Mouse (Mus musculus): ENCODE measurements at regions not wholly inside any gene's neighbourhood (a gene's known extent, or its start where the extent isn't known, plus 50 kb on each side); places are given as distances from the start of the nearest gene placed in this dataset.

- Histone ChIP-seq H3K4me2 (peak overlapping the region; percentile 96), H3K27ac (peak overlapping the region; percentile 99), H3K4me3 (peak overlapping the region; percentile 75), H3K27me3 (no peaks in the 10 kb centered on the region), H3K9me3 (replicated peaks) (no peaks in the 10 kb centered on the region), H3K9ac (peak overlapping the region; percentile 99), H3K4me1 (peaks cover 41% of the 10 kb centered on the region), H3K36me3 (ENCODE audit: poor library complexity, severe bottlenecking) (peaks cover 2% of the 10 kb centered on the region; the same call in 1 of the 2 replicates)
- WGBS: 0% methylated on average over 9 of the region's 9 CpGs
- ATAC-seq: peak; percentile 62
These were observed 158.6 kb upstream of the Cypt12 start for GRCm38 (mm10) chr3:17789454-17790196.

- Histone ChIP-seq H3K27ac (peak overlapping the region; percentile 99), H3K4me3 (peak overlapping the region; percentile 75), H3K9ac (peak overlapping the region; percentile 99), H3K9me3 (replicated peaks) (no peaks in the 10 kb centered on the region), H3K36me3 (ENCODE audit: poor library complexity, severe bottlenecking) (peaks cover 9% of the 10 kb centered on the region), H3K4me2 (peak overlapping the region; percentile 96), H3K27me3 (no peaks in the 10 kb centered on the region), H3K4me1 (peaks cover 45% of the 10 kb centered on the region)
- ATAC-seq: peak; percentile 14
- 2% methylated on average over 14 of the region's 14 CpGs for WGBS
These were observed 157.9 kb upstream of the Cypt12 start for GRCm38 (mm10) chr3:17790331-17790730.

GRCm38 (mm10) chr3:17790816-17791215 is 157.4 kb upstream of the Cypt12 start:
- WGBS: under 1% methylated on average over 12 of the region's 12 CpGs
- H3K4me2 ChIP-seq: peak overlapping the region; percentile 96
- H3K27ac ChIP-seq: peak overlapping the region; percentile 99
- no peak for ATAC-seq
- H3K27me3 ChIP-seq: no peaks in the 10 kb centered on the region
- H3K4me3 ChIP-seq: peak overlapping the region; percentile 75
- peaks cover 45% of the 10 kb centered on the region for H3K4me1 ChIP-seq
- no peaks in the 10 kb centered on the region for H3K9me3 ChIP-seq (replicated peaks)
- H3K36me3 ChIP-seq (ENCODE audit: poor library complexity, severe bottlenecking): peaks cover 14% of the 10 kb centered on the region
- peak overlapping the region; percentile 99 for H3K9ac ChIP-seq

GRCm38 (mm10) chr3:17791381-17792320 is 156.6 kb upstream of the Cypt12 start:
- WGBS: 15% methylated on average over 8 of the region's 8 CpGs
- no peak for ATAC-seq
- Histone ChIP-seq H3K4me3 (peak overlapping the region; percentile 75), H3K36me3 (ENCODE audit: poor library complexity, severe bottlenecking) (peaks cover 21% of the 10 kb centered on the region), H3K4me1 (peaks cover 45% of the 10 kb centered on the region), H3K4me2 (peak overlapping the region; percentile 96), H3K9ac (peak overlapping the region; percentile 99), H3K27ac (peak overlapping the region; percentile 99), H3K9me3 (replicated peaks) (no peaks in the 10 kb centered on the region), H3K27me3 (no peaks in the 10 kb centered on the region)

- Histone ChIP-seq H3K4me1 (peaks cover 39% of the 10 kb centered on the region), H3K9ac (peak overlapping the region; percentile 99), H3K27ac (peak overlapping the region; percentile 99), H3K36me3 (ENCODE audit: poor library complexity, severe bottlenecking) (peaks cover 24% of the 10 kb centered on the region), H3K9me3 (replicated peaks) (no peaks in the 10 kb centered on the region), H3K27me3 (no peaks in the 10 kb centered on the region), H3K4me3 (peak overlapping the region; percentile 70), H3K4me2 (peak overlapping the region; percentile 89)
- ATAC-seq: no peak
- WGBS: 30% methylated on average over 2 of the region's 2 CpGs
These were observed 155.6 kb upstream of the Cypt12 start for GRCm38 (mm10) chr3:17792537-17793039.

- ATAC-seq: peak; percentile 57
These were observed 154.5 kb upstream of the Cypt12 start for GRCm38 (mm10) chr3:17793646-17794250.

GRCm38 (mm10) chr3:17794251-17795061 is 153.8 kb upstream of the Cypt12 start:
- Histone ChIP-seq H3K27me3 (no peaks in the 10 kb centered on the region), H3K27ac (peak overlapping the region; percentile 99), H3K36me3 (ENCODE audit: poor library complexity, severe bottlenecking) (peaks cover 24% of the 10 kb centered on the region), H3K4me2 (peak overlapping the region; percentile 89), H3K4me1 (peaks cover 25% of the 10 kb centered on the region), H3K9me3 (replicated peaks) (no peaks in the 10 kb centered on the region), H3K4me3 (peak overlapping the region; percentile 70), H3K9ac (peak overlapping the region; percentile 99)
- ATAC-seq: peak; percentile 37
- WGBS: 1% methylated on average over 46 of the region's 46 CpGs

More at GRCm38 (mm10) chr3:17793646-17794250, 154.5 kb upstream of the Cypt12 start:
- H3K9me3 ChIP-seq (replicated peaks): no peaks in the 10 kb centered on the region
- peak overlapping the region; percentile 99 for H3K9ac ChIP-seq
- 0% methylated on average over 24 of the region's 24 CpGs for WGBS
- no peaks in the 10 kb centered on the region for H3K27me3 ChIP-seq
- peak overlapping the region; percentile 70 for H3K4me3 ChIP-seq
- H3K4me1 ChIP-seq: peaks cover 27% of the 10 kb centered on the region
- H3K27ac ChIP-seq: peak overlapping the region; percentile 99
- peak overlapping the region; percentile 89 for H3K4me2 ChIP-seq
- H3K36me3 ChIP-seq (ENCODE audit: poor library complexity, severe bottlenecking): peaks cover 24% of the 10 kb centered on the region

- peak overlapping the region; percentile 99 for H3K27ac ChIP-seq
- WGBS: 21% methylated on average over 24 of the region's 24 CpGs
- no peak for ATAC-seq
These were observed 152.6 kb upstream of the Cypt12 start for GRCm38 (mm10) chr3:17795271-17796260.

GRCm38 (mm10) chr3:17796766-17797165 is 151.4 kb upstream of the Cypt12 start:
- Histone ChIP-seq H3K4me2 (peak overlapping the region; percentile 89), H3K27ac (peak overlapping the region; percentile 99), H3K4me1 (peaks cover 25% of the 10 kb centered on the region), H3K9ac (peak overlapping the region; percentile 99), H3K36me3 (ENCODE audit: poor library complexity, severe bottlenecking) (peaks cover 24% of the 10 kb centered on the region), H3K9me3 (replicated peaks) (no peaks in the 10 kb centered on the region), H3K27me3 (no peaks in the 10 kb centered on the region), H3K4me3 (peak overlapping the region; percentile 70)
- ATAC-seq: peak; percentile 14
- 40% methylated on average over 3 of the region's 3 CpGs for WGBS

More at GRCm38 (mm10) chr3:17795271-17796260, 152.6 kb upstream of the Cypt12 start:
- peak overlapping the region; percentile 99 for H3K9ac ChIP-seq
- peak overlapping the region; percentile 89 for H3K4me2 ChIP-seq
- peaks cover 24% of the 10 kb centered on the region for H3K36me3 ChIP-seq (ENCODE audit: poor library complexity, severe bottlenecking)
- H3K9me3 ChIP-seq (replicated peaks): no peaks in the 10 kb centered on the region
- H3K4me1 ChIP-seq: peaks cover 25% of the 10 kb centered on the region
- peak overlapping the region; percentile 70 for H3K4me3 ChIP-seq
- H3K27me3 ChIP-seq: no peaks in the 10 kb centered on the region

- peak overlapping the region; percentile 43 for H3K4me2 ChIP-seq
- peak overlapping the region; percentile 52 for H3K27ac ChIP-seq
- H3K36me3 ChIP-seq (ENCODE audit: poor library complexity, severe bottlenecking): peaks cover 24% of the 10 kb centered on the region
- H3K4me1 ChIP-seq: peaks cover 25% of the 10 kb centered on the region
- H3K9me3 ChIP-seq (replicated peaks): no peaks in the 10 kb centered on the region
- 9% methylated on average over 12 of the region's 12 CpGs for WGBS
- peak; percentile 10; the same call in 1 of the 2 replicates for ATAC-seq
- no peaks in the 10 kb centered on the region for H3K27me3 ChIP-seq
- H3K9ac ChIP-seq: peak overlapping the region; percentile 36; the same call in 1 of the 2 replicates
- peak overlapping the region; percentile 20 for H3K4me3 ChIP-seq
These were observed 149.8 kb upstream of the Cypt12 start for GRCm38 (mm10) chr3:17798399-17798798.

Data from forebrain, embryonic 13.5 days (tissue).